Mouse (Mus musculus): ENCODE measurements around the gene Rab31. TPM values are rescaled to one million over a fixed set of nuclear protein-coding genes. Genes with fewer than 3 reads are reported as not detected.

The Rab31 gene
- polyA plus RNA-seq, 1 experiment from 2014 or later = 62.5 TPM

DNA sequence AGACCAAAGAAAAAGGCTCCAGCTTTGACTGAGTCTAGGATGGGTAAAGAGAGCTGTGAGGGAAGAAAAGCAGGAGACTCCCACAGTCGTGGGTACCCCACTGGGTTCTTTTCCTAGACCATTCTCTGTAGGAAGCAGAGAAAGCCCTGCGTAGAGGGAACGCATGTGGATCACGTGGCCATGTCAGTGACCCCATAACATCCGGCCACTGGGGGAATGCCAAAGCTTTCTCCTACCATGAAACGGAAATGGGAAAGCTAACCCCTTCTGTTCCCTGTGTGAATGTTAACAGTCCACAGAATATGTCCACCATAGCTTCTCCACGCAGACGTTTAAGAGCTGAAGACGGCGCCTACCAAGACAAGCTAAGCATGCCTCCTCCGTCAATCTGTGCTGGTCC, 62.0 kb downstream of the Rab31 start:
- Histone ChIP-seq H3K27me3 (ENCODE audit: low read depth, poor library complexity, severe bottlenecking) (no peaks in the 10 kb centered on the region), H3K9me3 (replicated peaks) (peaks cover 21% of the 10 kb centered on the region; the same call in 1 of the 2 replicates), H3K4me3 (no peak overlapping the region), H3K36me3 (peaks cover 35% of the 10 kb centered on the region), H3K27ac (replicated peaks) (no peak overlapping the region), H3K4me1 (no peaks in the 10 kb centered on the region)
- 92% methylated on average over 11 of the region's 11 CpGs for WGBS
- DNase-seq (ENCODE audit: low spot score) = no peak

- Histone ChIP-seq H3K36me3 (peaks cover 13% of the 10 kb centered on the region), H3K27me3 (ENCODE audit: low read depth, poor library complexity, severe bottlenecking) (no peaks in the 10 kb centered on the region), H3K4me1 (peaks cover 6% of the 10 kb centered on the region; the same call in 1 of the 2 replicates), H3K27ac (replicated peaks) (no peak overlapping the region), H3K9me3 (replicated peaks) (peaks cover 8% of the 10 kb centered on the region; the same call in 1 of the 2 replicates), H3K4me3 (no peak overlapping the region)
- WGBS = 88% methylated on average over 5 of the region's 5 CpGs
- DNase-seq (ENCODE audit: low spot score) = no peak
Measured at GRCm38 (mm10) chr17:65706220-65706619, 66.3 kb downstream of the Rab31 start.

DNA sequence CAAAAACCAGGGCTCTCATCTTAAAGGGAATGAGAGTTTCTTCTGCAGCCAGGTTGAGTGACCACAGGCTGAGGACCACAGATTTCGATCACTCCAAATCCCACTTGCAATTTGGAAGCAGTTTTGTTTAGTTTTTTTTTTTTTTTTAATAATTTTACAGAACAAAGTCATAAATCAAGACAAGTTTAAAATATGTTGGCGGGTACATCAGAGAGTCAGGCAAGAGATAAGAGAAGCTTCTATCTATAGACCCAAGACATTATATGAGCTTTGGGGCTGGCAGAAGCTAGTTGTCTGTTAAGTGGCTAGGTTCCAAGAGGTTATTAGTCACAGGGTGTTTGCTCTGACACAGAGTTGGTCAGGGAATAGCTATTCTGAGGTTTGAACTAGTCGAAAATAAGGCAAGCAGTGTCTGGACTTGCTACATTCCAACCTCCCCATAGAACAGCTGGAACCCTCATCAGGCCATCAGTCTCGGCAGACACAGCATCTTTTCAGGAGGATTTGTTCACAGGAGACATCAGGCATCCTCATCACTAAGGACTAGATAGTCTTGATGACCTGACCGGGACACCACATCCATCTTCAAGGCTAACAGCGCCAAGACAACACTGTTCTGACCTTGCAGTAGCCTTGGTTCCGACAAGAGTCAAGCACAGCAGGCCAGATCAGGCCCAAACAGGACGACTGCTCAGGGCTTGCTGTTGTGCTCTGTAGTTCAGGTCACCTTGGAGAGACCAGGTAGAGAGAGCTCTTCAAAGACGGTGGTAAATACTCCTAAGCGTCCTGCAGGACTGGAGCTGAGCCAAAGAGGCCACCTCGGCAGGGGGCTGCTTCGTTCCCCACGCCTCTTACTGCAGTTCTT, 68.8 kb downstream of the Rab31 start:
- WGBS = 83% methylated on average over 13 of the region's 13 CpGs
- H3K4me1 ChIP-seq = peaks cover 16% of the 10 kb centered on the region
- no peak overlapping the region for H3K4me3 ChIP-seq
- H3K9me3 ChIP-seq (replicated peaks) = no peaks in the 10 kb centered on the region
- DNase-seq (ENCODE audit: low spot score) = no peak
- 0 out of 2 replicates have a peak, but pooled peaks cover 3% of the 10 kb centered on the region for H3K36me3 ChIP-seq
- H3K27me3 ChIP-seq (ENCODE audit: low read depth, poor library complexity, severe bottlenecking) = no peaks in the 10 kb centered on the region
- H3K27ac ChIP-seq (replicated peaks) = no peak overlapping the region

DNA sequence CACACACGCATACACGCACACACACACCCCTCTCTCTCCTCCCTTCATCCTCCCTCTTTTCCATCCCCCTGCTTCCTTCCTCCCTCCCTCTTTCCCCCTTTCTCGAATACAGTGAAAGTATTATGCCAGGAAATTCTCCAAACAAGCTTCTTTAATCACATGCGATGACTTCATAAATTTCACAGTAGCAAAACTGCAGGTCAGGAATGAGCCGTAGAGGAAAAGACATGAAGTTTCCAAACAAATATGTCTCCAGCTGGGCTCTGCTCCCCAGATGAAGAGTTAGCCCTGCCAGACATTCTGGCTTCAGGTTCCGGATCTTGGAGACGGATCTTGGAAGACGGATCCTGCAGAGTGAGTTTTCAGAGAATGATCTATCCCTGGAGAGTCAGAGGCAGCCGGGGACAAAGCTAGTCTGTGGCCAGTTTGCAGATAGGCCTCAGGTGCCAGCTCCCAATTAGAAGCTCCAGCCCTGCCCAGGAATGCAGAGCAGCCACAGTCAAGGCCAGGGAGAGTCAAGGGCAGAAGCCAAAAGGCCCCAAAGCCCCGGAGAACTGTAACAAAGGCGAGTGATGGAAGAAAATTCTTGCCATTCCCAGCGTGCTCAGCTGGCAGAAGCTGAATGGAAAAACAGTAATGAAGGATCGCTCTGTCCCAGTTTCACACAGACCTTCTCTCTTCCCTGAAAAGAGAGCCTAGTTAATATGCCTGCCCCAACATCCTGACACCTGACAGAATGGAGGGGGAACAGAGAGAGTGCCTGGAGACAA, 70.6 kb downstream of the Rab31 start:
- H3K4me3 ChIP-seq = no peak overlapping the region
- no peaks in the 10 kb centered on the region for H3K27me3 ChIP-seq (ENCODE audit: low read depth, poor library complexity, severe bottlenecking)
- no peaks in the 10 kb centered on the region for H3K9me3 ChIP-seq (replicated peaks)
- peaks cover 13% of the 10 kb centered on the region for H3K36me3 ChIP-seq
- 88% methylated on average over 13 of the region's 13 CpGs for WGBS
- no peak overlapping the region; the same call in 1 of the 2 replicates for H3K27ac ChIP-seq (replicated peaks)
- peaks cover 16% of the 10 kb centered on the region for H3K4me1 ChIP-seq
- no peak for DNase-seq (ENCODE audit: low spot score)

DNA sequence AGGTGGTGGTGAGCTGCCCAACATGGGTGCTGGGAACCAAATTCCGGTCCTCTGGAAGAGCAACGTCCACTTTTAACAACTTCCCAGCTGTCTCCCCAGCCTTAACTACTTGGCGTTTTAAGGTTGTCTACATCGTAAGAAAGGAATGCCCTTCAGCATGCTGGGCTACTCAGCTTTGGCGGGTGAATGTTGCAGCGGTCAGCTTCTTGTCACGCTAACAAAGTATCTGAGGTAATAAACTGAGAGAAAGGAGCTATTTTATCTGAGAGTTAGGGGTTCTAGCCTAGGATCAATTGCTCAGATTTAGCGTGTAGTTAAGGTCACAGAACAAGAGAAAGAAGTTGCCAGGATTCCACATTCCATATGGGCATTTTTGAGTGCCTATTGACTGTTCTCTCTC, 71.2 kb downstream of the Rab31 start:
- Histone ChIP-seq H3K4me3 (no peak overlapping the region), H3K36me3 (peaks cover 15% of the 10 kb centered on the region), H3K9me3 (replicated peaks) (no peaks in the 10 kb centered on the region), H3K27me3 (ENCODE audit: low read depth, poor library complexity, severe bottlenecking) (no peaks in the 10 kb centered on the region), H3K4me1 (peaks cover 16% of the 10 kb centered on the region), H3K27ac (replicated peaks) (no peak overlapping the region; the same call in 1 of the 2 replicates)
- 94% methylated on average over 8 of the region's 8 CpGs for WGBS
- no peak for DNase-seq (ENCODE audit: low spot score)

DNA sequence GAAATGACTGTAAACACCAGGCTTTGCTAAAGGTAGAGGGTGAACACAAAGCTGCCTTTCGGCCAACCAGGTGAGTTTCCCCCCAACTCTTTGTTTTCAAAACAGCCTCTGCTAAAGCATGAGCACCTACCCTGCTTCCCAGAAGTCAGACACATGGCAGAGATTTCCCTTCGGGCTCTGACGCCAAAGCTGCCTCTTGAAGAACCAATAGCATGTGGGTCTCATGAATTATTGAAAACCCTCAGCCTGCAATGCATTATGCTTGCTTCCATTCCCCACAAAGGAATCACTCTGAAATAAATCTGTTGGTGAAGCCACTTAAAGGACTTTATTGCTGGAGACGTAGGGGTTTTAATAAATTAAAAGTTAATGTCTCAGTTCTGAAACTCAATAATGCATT, 72.5 kb downstream of the Rab31 start:
- peak; percentile 24 for DNase-seq (ENCODE audit: low spot score)
- H3K27me3 ChIP-seq (ENCODE audit: low read depth, poor library complexity, severe bottlenecking) = no peaks in the 10 kb centered on the region
- H3K9me3 ChIP-seq (replicated peaks) = no peaks in the 10 kb centered on the region
- peaks cover 15% of the 10 kb centered on the region for H3K36me3 ChIP-seq
- no peak overlapping the region for H3K4me3 ChIP-seq
- H3K4me1 ChIP-seq = peaks cover 16% of the 10 kb centered on the region
- peak overlapping the region; percentile 68 for H3K27ac ChIP-seq (replicated peaks)
- 65% methylated on average over 4 of the region's 4 CpGs for WGBS

DNA sequence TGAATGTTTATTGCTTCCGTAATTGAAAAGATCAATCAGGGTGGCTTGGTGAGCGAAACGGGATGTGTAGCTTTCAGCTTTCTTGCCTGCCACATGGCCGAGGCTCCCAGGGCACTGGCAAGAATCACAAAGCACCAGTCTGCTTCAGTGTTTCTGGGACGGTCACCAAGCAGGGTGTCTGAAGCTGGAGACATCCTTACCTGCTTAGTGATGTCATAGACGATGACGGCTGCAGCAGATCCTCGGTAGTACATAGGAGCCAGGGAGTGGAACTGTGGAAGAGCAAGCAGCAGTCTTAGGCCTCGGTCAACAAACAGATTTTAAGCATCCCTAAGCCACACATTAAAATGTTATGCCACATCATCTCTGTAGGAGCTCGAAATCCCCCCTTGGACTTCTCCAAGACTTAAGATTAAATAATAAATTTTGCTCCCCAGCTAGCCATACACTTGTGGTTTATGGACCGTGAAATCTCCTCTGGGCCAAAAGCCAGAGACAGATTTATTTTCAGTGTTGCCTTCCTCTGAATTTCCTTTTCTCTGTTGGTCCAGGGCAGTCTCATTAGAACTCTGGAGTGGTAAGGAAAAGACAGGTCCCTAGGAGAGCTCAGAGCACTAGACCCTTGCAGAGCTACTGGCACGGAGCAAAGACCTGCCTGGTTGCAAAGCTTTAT, 74.6 kb downstream of the Rab31 start:
- 89% methylated on average over 12 of the region's 12 CpGs for WGBS
- peaks cover 20% of the 10 kb centered on the region for H3K36me3 ChIP-seq
- H3K9me3 ChIP-seq (replicated peaks) = no peaks in the 10 kb centered on the region
- H3K4me3 ChIP-seq = no peak overlapping the region
- H3K27ac ChIP-seq (replicated peaks) = no peak overlapping the region
- no peak for DNase-seq (ENCODE audit: low spot score)
- peaks cover 16% of the 10 kb centered on the region for H3K4me1 ChIP-seq
- H3K27me3 ChIP-seq (ENCODE audit: low read depth, poor library complexity, severe bottlenecking) = no peaks in the 10 kb centered on the region

GRCm38 (mm10) chr17:65696939-65697338, 75.6 kb downstream of the Rab31 start:
- Histone ChIP-seq H3K9me3 (replicated peaks) (no peaks in the 10 kb centered on the region), H3K4me3 (no peak overlapping the region), H3K36me3 (peaks cover 16% of the 10 kb centered on the region), H3K4me1 (peaks cover 12% of the 10 kb centered on the region), H3K27me3 (ENCODE audit: low read depth, poor library complexity, severe bottlenecking) (no peaks in the 10 kb centered on the region), H3K27ac (replicated peaks) (no peak overlapping the region)
- no peak for DNase-seq (ENCODE audit: low spot score)
- 97% methylated on average over 13 of the region's 13 CpGs for WGBS

DNA sequence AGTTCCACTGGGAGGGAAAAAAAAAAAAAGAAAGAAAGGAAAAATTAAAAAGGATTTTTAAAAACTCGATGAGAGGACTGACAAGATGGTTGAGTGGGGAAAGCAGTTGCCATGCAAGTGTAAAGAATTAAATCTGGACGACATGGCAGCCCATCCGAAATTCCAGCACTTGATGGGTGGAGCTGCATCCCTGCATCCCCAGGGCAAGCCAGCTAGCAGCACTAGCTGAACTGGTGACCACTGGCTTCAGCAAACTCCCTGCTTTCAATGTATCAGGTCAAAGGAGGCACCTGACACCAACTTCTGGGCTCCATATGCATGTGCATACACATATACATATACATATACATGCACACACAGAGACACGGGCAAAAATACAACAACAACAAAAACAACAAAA, 80.3 kb downstream of the Rab31 start:
- Histone ChIP-seq H3K27me3 (ENCODE audit: low read depth, poor library complexity, severe bottlenecking) (no peaks in the 10 kb centered on the region), H3K9me3 (replicated peaks) (no peaks in the 10 kb centered on the region), H3K27ac (replicated peaks) (no peak overlapping the region), H3K4me1 (no peaks in the 10 kb centered on the region), H3K36me3 (peaks cover 27% of the 10 kb centered on the region), H3K4me3 (no peak overlapping the region)
- WGBS = 81% methylated on average over 4 of the region's 4 CpGs
- DNase-seq (ENCODE audit: low spot score) = no peak

DNA sequence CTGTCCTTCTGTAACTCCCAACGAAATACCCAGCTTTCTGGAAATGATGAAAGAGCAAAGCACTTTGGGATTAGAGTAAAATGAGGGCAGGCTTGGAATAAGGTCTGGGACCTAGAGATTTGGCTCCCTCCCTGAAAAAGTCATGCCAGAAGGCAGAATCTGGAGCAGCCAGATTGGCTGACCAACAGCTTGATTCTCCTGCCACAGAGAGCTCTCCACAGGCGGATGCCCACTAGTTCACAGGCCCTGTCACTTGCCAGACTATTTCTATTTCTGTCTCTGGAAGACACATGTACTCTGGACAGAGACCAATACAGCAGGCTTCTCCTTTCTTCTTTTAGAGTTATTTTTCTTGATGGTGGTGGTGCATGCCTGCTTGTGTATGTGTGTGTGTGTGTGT, 88.8 kb downstream of the Rab31 start:
- Histone ChIP-seq H3K27ac (replicated peaks) (no peak overlapping the region), H3K4me3 (no peak overlapping the region), H3K36me3 (no peaks in the 10 kb centered on the region), H3K9me3 (replicated peaks) (no peaks in the 10 kb centered on the region), H3K27me3 (ENCODE audit: low read depth, poor library complexity, severe bottlenecking) (no peaks in the 10 kb centered on the region), H3K4me1 (no peaks in the 10 kb centered on the region)
- 83% methylated on average over 2 of the region's 2 CpGs for WGBS
- DNase-seq (ENCODE audit: low spot score) = no peak

DNA sequence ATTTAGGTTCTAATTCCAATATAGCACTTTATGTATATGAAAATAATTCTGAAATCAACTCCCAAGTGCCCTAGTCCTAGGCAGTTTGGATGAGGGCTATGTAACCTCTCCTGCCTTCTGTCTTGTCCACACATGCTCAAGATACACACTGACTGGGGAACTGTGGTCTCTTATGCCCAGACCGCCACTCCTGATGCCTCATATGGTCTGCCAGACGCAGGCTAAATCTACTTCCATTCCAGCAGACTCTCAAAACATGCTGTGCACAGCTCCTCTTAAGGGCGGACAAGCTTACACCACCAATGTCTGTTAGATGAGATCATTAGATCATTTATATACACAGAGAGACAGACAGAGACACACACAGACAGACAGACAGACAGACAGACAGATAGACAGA, 89.2 kb downstream of the Rab31 start:
- no peaks in the 10 kb centered on the region for H3K36me3 ChIP-seq
- H3K4me3 ChIP-seq = no peak overlapping the region
- no peaks in the 10 kb centered on the region for H3K9me3 ChIP-seq (replicated peaks)
- WGBS = 80% methylated on average over 3 of the region's 3 CpGs
- no peaks in the 10 kb centered on the region for H3K27me3 ChIP-seq (ENCODE audit: low read depth, poor library complexity, severe bottlenecking)
- no peak overlapping the region for H3K27ac ChIP-seq (replicated peaks)
- DNase-seq (ENCODE audit: low spot score) = no peak
- H3K4me1 ChIP-seq = no peaks in the 10 kb centered on the region

DNA sequence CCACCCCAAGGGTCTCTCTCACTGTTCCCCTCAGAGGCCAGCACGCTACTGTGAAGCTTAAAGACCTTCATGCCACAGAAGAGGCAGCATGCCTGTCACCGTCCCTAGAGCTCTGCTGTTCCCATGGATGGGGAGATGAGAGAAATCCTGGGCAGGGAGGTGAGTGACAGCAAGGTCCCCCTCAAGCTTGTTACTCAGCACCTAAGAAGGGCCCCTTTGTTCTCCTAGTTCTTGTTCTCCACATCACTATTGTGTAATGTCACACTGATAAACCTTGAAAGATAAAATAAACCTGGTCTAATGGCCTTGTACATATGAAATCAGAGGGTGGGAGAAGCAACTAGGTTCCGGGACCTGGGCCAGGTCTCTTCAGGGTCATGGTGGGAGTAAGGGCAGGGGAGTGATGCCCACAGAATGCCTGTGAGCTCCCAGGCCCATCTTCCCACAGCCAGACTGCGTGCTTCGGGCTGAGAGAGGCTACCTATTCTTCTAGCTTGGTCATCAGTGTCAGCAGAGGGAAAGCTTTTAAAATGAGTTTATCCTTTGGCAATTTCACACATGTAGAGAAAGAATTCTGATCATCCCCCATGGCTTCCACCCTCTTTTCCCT, 90.4 kb downstream of the Rab31 start:
- DNase-seq (ENCODE audit: low spot score) = no peak
- H3K27ac ChIP-seq (replicated peaks) = no peak overlapping the region
- H3K27me3 ChIP-seq (ENCODE audit: low read depth, poor library complexity, severe bottlenecking) = no peaks in the 10 kb centered on the region
- no peaks in the 10 kb centered on the region for H3K9me3 ChIP-seq (replicated peaks)
- WGBS = 92% methylated on average over 5 of the region's 5 CpGs
- H3K4me3 ChIP-seq = no peak overlapping the region
- no peaks in the 10 kb centered on the region for H3K4me1 ChIP-seq
- no peaks in the 10 kb centered on the region for H3K36me3 ChIP-seq

All from midbrain, embryonic 10.5 days (tissue).